Mouse (Mus musculus) monocyte, adult 2 months (primary cell): Measurements from ENCODE around the gene Rasl10a.
A peak's percentile ranks its signal among the peaks of the same experiment; 100 is the strongest.

Experiments used
- DNase-seq, 2 experiments: peaks; one replicate each; pipeline ENCODE4 v3.0.0; 2022; ENCODE audit warnings: low spot score in 2 of 2, low read depth in 1 of 2

The Rasl10a gene

DNA sequence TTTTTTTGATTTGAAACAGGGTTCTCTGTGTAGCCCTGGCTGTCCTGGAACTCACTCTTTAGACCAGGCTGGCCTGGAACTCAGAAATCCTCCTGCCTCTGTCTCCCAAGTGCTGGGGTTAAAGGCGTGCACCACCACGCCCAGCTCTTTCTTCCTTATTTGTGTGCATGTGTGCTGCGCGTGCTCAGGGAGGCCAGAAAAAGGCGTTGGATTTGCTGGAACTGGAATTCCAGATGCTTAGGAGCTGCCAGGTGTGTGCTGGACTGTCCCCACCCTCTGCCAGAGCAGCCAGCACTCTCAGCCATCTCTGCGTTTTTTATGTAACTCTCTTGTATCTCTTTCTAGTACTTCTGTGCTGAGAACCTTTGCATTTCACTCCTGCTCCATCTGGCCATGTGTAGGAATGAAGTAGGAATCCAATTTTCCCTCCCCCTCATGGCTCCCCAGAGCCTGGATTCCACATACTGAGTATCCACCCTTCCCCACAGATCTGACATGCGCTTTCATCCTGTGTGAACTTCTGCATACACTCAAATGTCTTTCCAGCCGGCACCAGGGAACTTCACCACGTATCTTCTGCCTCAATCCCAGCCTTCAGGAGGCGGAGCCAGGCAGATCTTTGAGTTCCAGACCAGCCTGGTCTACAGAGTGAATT lies 5.6 kb upstream of the Rasl10a start:
- no peak for DNase-seq

DNA sequence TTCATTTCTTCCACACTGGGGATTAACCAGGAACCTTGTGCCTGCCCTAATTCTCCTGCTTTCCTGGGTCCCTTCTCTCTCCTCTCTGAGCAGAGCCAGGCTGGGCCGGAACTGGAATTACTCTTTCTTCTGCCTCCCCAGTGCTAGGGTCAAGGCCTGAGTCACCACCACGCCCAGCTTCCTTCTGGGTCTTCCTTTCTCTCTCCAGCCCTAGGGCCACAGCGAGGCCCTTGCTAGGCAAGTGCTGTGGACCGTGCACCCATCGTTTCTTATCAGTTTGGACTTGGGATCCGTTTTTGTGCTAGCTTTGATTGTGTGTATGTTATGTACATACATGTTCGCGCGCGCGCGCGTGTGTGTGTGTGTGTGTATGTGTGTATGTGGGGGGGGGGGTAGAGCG lies 3.8 kb upstream of the Rasl10a start:
- no peak for DNase-seq

DNA sequence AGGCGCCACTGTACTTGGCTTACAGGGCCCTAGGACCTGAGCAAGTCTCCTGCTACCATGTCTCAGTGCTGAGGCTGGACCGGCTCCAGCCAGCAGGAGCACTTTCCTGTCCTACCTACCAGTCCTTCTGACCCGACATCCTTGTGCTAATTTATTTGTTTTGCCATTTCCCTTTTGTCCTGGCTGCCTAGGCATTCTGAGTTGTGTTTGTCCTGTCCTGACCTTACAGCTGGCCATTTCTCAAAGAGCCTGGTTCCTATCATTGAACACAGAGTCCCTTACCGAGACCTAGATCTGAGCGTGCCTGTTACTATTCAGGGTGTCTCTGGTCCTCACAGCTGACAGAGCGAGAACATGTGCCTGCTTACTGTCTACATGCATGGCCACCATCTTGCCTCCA lies 3.1 kb upstream of the Rasl10a start:
- DNase-seq, result no peak

DNA sequence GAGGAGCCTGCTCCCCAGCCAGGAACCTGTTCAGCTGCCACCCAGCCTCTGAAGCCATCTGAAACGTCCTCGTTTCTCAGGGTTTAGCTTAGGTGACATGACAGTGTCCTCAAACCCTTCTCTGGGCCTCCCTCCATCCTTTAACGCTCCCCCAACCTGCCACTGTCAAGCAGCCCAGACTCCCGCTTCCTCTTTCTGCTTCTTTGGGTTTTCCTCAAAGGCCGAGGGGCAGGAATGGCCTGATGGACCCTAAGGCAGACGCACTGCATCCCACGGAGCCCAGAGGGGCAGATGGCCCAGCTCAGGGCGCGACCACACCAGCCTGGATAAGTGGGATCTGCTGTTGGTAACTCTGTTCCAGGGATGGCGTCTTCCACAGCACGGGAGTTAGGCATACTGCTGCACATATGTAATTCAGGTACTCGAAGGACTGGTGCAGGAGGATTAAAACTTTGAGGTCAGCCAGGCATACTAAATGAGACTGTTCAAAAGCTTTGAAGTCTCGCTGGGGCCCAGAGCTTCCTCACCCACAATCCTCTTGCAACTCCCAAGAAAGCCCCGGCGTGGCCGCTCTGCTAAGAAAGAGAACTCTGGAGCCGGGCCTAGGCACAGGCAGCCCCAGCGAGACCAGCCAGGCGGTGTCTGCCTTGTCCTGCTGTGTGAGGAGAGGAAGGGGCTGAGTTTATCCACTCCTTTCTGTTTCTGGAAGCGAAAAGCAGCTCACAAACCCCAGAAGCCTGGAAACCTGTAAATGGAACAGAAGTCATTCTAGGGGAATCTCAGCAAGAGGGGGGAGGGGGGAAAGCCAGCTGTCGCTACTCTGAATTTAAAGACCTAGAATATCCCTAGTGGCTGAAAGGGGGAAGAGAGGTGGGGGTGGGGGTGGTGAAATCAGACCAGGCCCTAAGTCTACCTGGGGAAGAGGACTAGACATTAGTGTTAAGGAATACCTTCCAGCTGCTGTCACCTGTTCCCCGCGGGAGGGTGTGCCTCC lies 1.7 kb upstream of the Rasl10a start:
- DNase-seq, result no peak

DNA sequence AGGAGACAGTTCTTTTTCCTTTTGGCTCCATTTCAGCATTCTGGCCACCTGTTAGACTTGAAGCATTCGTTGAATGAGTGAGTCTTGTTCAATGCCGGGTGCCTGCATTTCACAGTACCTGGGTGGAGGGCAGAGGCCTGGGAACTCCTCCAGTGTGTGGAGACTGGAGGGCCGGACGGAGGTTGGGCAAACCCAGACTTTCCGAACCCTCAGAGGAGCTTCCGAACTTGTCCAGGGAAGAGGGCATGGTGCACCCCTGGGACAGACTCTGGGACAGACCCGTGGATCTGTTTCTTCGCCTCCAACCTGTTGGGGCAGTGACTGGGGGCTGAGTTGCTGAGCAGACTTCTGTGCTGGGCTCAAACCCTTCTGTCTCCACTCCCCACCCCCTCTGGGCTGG lies 864 bp upstream of the Rasl10a start:
- no peak for DNase-seq

DNA sequence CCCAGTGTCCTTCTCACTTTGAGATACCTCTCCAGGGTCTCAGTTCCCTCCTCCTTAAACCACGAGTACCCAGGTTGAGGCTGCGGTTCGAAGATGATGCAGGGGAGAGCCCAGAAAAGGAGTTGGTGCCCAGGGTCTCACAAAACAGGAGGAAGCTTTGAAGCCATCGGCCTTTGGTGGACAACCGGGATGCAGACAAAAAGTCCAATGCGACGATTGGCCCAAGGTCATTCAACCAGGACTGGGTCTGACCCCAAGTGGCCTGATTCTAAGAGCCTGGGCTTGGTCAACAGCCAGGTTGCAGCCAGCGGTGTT lies 430 bp upstream of the Rasl10a start:
- DNase-seq, result no peak

DNA sequence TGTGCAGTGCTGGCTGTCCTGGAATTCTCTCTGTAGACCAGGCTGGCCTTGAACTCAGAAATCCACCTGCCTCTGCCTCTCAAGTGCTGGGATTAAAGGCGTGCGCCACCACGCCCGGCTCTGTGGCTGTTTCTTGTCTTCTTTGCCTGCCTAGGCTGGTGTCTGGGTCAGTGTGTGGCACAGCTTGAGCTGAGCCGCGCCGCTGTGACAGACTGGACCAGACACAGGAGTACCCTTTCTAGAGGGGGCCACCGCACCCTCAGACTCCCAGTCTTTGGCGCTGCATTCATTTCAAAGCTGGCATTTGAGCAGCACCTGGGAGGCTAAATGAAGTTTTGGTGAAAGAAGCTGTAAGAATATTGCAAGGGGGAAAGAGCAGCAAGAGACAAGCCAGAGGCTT lies 855 bp downstream of the Rasl10a start:
- no peak for DNase-seq

DNA sequence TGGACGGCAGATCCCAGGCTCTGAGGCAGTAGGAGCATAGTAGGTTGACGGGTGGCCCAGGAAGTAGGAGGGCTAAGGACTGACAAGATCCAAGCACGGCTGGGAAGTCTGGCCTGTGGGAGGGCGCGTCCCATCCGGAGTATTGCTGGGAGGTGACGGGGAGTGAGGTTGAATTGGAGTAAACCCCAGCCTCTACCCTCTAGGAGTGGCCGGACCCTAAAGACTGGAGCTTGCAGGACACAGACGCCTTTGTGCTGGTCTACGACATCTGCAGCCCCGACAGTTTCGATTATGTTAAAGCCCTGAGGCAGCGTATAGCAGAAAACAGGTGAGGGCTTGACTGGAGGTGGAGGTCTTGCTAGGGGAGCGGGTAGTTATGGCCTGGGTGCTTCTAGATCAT lies 1.3 kb downstream of the Rasl10a start:
- DNase-seq, result no peak

DNA sequence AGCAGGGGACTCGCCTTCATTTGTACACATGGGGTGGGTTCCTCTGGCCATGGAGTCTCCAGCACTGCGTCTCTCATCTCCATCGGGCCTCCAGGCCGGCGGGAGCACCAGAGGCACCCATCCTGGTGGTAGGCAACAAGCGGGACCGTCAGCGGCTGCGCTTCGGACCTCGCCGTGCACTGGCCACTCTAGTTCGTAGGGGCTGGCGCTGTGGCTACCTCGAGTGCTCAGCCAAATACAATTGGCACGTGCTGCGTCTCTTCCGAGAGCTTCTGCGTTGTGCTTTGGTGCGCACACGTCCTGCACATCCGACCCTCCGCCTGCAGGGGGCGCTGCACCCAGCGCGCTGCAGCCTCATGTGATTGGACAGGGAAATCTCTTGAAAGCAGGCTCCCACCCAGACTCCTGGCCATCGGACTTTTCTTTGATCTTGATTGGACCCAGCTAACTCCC lies 1.8 kb downstream of the Rasl10a start:
- peak in 1 of 2 experiments; percentile 37 for DNase-seq

DNA sequence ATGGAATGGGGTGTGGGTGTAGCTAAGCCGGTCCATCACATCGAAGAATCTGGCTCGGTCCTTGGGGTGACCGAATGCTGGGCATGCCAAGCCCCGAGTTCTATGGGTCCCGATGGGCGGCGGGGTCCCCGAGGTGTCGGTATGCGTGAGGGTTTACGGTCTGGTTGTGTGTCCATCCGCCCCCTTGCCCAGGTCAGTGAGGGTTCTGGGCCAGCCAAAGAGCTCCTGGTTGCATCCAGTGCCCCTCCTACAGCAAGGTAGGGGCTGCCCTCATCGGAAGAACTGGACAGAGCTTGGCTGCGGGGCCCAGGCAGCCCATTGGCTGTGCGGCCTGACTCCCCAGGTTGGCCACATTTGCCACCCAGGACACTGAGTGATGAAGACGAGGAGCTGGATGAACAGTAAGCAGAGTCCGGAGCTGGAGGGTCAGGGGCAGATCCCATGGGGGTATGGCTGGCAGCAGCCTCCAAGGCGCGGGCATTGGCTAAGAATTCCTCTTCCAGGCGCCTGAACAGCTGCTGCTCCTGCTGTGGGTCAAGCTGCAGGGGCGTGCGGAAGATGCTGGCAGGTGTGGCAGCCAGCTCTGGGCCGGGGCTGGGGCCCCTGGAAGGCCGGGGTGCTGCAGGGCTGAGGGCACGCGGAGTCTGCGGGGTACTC lies 3.0 kb downstream of the Rasl10a start:
- DNase-seq, result no peak

DNA sequence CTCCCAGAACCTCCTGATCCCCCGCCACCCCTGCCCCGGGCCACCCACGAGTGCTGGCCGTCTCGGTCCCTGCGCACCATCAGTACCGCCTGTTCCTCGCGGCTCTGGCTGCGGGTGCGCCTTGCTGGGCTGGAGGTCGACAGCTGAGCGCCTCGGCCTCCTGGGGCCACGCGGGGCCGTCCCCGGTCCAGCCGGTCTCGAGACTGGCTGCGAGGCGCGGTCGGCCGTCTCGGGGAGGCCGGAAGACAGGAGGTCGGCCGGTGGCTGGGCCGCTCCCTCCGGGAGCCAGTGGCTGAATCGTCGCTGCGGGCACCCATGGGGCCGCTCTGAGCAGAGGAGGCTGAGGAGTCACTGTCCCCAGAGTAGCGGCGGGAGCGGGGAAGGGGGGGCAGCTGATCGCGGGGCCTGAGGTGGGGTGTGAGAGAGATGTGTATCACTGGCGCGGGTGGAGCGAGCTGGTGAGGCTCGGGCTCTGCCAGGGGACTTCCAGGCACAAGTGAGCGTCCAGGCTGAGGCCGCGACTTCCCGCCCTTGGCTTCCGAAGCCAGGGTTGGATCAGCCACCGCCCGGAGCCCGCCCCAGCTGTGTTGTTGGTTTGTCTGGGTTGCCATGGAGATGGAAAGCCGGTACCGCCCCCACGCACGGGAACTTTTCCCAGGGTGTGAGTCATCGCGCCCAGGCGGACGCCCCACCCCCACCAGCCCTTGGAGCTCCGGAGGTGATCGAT lies 3.6 kb downstream of the Rasl10a start:
- DNase-seq, result peak; percentile 84 to 90

DNA sequence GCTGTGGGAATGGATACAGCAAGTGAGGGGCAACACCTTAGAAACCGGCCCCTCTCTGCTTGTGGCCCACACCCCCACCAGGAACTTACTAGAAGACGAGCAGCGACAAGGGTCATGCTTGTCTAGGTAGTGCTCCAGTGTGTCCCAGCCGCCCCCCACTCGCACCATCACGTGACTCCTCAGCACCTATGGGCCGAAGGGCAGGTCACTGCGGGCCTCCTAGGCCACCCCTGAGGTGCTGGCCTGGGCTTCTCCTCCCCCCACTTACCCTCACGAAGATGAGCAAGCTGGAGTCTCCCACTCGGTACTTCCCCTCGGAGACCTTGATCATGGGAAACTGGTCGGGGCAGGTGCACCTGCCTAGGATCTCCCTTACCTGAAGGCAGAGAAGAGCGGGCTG lies 4.4 kb downstream of the Rasl10a start:
- DNase-seq, result no peak

DNA sequence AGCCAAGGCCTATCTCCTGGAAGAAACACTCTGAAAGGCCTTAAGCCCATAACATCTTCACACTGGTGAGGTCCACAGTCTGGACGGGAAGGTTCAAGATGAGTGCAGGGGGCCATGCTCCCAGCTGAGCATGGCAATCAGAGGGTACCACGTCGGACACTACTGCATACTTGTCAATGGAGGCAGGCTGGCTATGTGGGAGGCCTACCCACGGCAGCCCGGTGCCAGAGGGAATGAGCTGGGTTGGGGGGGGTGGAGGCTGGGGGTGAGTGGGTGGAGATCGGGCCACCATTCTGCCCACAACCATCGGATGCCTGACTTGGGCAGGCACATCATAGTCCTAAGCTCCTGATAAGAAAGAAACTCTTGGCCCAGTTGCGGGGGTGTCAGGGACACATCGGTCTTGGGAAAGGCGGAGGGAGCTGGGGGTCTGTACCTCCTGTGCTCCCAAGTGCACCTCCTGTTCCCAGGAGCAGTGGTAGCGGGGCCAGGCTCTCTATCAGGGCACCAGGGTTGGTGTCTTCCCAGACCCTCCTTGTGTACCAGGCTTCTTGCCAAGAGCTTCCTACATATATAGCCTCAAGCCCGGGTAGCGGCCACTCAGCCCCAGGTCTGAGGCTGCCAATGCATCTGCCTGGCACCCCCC lies 5.1 kb downstream of the Rasl10a start:
- no peak for DNase-seq

DNA sequence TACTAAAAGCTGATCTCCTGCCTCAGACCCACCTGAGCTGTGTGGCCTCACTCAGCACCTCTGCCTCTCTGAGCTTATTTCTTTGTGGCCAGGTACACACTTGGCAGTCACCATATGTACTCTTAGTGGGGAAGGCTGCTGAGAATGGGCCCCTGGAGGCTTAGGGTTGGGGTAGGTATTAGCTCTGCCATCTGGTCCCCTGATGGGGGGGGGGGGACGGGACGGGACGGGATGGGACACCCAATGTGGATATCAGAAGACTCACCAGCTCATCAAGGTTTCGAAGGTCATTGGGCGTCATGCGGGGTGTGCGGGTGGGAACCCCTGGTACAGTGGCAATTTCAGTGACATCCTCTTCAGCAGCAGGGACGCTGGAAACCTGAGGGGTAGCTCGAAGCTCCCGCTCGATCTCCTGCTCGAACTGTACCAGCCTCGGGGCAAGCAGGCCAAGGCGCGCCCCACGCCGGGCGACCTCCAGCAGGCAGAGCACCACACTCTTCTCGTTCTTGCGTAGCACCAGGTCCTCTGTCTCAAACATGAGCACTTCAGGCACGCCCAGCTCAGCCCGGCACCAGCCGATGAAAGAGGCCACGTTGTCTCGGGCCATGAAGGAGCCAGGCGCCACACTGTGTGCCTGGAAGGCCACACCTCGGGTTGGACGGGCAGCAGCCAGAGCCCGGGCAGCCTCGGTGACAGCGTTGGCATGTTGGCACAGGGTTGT lies 5.8 kb downstream of the Rasl10a start:
- no peak for DNase-seq

DNA sequence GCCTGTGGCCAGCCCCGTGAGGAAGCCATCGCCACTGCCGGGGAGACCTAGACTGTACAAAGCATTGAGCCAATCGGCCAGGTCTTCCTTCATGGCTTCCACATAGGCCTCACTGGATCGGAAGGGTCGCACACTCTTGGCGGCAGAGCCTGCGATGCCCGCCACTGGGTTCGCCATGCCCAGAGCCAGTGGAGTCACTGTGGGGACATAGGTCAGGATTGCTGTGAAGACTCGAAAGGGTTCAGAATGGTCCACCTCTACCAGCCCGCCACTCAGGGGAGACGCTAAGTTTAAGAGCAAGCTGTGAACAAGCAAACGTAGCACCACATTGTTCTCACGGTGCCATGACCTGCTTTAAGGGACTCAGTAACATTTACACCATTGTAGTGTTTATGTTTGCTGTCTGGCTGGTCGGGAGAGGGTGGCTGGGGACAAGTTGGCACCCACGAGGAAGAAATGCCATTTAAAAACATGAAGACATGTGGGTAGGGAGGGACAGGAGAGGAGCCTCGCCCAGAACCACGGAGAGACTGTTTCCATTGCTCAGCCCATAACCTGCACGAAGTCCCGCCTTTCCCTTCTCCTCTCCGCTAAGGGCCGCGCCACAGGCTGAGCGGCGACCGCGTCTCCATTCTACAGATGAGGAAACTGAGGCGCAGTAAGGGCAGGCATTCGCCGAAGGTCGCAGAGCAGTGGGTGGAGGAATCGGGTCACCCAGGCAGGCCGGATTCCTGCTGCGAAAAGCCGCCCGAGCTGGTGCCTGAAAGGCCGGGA lies 6.5 kb downstream of the Rasl10a start:
- no peak for DNase-seq

DNA sequence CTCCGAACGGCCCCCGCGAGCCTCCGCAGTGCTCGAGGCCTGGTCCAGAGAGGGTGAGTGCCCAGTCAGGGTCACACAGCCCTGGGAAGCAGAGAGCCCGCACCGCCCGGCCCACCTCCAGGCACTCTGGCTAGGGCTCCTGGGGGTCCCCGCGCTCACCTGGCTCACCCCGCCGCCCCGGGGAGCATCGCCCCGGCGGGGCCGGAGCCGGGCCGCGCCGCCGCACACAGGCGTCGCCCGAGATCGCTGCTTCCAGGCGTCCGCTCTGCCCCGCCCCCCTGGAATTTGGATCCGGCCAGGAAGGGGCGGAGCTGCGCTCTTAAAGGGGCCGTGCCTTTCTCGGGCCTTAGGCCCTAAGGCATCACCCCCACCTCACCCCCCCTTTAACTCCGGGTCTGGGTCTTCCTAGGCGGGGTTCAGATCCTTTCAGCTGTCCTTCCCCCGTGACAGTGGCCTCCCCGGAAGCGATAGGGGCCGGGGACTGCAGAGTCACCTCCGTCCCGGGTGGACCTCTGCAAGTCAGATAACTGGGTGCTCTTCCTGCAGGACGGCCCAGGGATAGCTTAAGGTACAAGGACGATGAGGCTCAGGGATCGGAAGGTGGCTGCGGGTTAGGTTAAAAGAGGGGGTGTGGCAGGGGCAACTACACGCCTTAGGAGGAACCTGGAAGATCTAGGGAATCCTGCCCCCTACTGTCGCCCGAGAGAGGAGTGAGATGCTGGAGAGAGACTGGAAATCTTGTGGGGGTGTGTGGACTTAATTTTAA lies 7.3 kb downstream of the Rasl10a start, which contains the start of gene Gas2l1:
TSS of gene Gas2l1 (minus strand) at position 272 of the 766 bp plus-strand sequence.
- DNase-seq, result peak in 1 of 2 experiments; percentile 45

DNA sequence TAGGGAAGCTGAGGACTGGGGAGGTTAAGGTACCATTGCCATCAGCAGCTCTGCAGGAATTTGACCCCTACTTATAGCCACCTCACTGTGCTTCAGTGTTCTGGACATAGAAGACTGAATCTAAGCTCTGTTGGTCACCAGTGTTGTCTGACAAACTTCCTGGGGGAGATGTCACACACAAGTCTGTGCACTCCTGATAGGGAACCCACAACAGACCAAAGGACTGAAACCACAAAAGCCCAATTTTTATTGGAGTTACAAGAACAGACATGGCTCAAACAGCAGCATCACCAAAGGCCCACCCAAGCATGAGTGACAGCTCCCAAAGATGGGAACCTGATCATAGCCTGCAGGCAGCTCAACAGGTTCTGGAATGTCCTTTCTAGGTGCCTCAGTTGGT lies 9.1 kb downstream of the Rasl10a start:
- DNase-seq, result no peak

DNA sequence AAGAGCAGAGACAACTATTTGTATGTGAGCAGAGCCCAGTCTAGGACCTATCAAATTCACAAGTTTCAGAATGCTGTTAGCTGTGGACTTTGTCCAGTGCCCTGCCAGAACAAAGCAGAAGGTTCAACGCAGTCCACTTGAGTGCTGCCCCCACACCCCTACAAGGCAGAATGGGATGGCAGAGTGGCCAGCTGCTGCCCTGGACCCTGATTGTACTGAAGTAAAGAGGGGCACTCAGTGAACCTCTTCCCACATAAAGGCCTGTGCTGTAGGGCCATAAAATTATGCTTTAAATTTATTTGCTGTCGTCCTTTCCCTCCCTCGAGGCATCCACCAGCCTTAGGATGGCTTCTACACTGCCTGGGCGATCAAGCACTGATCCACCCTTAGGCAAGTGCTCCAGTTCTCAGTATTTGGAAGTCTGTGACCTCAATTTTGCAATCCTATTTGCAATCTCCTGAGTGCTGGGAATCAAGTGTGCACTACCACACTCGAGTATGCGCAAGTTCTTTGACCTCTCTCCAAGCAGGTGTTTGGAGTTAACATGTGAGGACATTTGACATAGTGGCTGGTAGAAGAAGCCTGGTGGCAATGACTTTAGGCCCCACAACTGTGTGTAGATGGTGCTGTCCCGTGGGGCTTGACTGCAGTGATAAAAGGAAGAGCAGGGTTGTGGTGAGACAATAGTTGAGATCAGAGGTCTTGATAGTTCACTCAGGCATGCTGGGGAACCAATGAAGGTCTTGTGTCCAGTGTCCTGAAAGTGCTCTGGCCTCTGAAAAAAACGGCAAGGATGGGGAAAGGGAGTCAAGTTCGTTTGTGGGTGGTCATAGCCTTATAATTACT lies 10.4 kb downstream of the Rasl10a start:
- no peak for DNase-seq
